Mouse (Mus musculus): ENCODE measurements around the gene Olfr586.

Olfr586 gene

GRCm38 (mm10) chr7:103125538-103125937 is at the start of gene Olfr586:
Gene Olfr586, minus strand, starts transcription at chr7:103125638.
- no peak for DNase-seq

- no peak for DNase-seq
Measured at GRCm38 (mm10) chr7:103169697-103170096, 44.3 kb upstream of the Olfr586 start.

- DNase-seq = no peak
Measured at GRCm38 (mm10) chr7:103156256-103156655, 30.8 kb upstream of the Olfr586 start, which contains the start of gene Olfr589. Gene Olfr589, minus strand, starts transcription at chr7:103156356.

- DNase-seq = no peak
Measured at GRCm38 (mm10) chr7:103140579-103140978, 15.1 kb upstream of the Olfr586 start, which contains the start of gene Olfr588-ps1. Gene Olfr588-ps1, plus strand, starts transcription at chr7:103140879.

- DNase-seq = no peak
Measured at GRCm38 (mm10) chr7:103119406-103119805, 6.0 kb downstream of the Olfr586 start.

GRCm38 (mm10) chr7:103097420-103097819 is 28.0 kb downstream of the Olfr586 start, which contains the start of gene Olfr585:
Gene Olfr585, plus strand, starts transcription at chr7:103097720.
- no peak for DNase-seq

GRCm38 (mm10) chr7:103081585-103081984 is 43.9 kb downstream of the Olfr586 start, which contains the start of gene Olfr584:
Gene Olfr584, plus strand, starts transcription at chr7:103081885.
- DNase-seq = no peak
